24 mouse cellular contexts compared by ENCODE assay signal in genomic region chr6:94316886-94317285, GRCm38 (mm10). TPM values are rescaled to one million over a fixed set of nuclear protein-coding genes. Genes with fewer than 3 reads are reported as not detected.
DNase-seq lines count a peak whose midpoint lies in the region; ATAC-seq and TF ChIP-seq lines count a peak whose summit lies in the region.
"Had no signal": no experiment of that assay in that cellular context is flagged by ENCODE, and none has a peak within 500 bp of the region (broad histone marks: within the 10 kb centered on the region; RNA-seq: fewer than 3 reads in every experiment).

No protein-coding gene starts in this region.

- no peak overlapping the region for H3K4me2 ChIP-seq in liver, postnatal 0 days (ENCODE audit: low read depth, low read length)
- no peak overlapping the region for H3K4me2 ChIP-seq in kidney, postnatal 0 days (ENCODE audit: low read length)
- H3K4me2 ChIP-seq: embryonic facial prominence, embryonic 15.5 days; hindbrain, embryonic 15.5 days had no signal

- no peak for TF ChIP-seq CTCF in liver, adult 2 months (IDR thresholded peaks at IDR 0.05; ENCODE audit: low read depth, low read length)
- TF ChIP-seq CTCF in liver, postnatal 0 days (IDR thresholded peaks at IDR 0.05; ENCODE audit: low read depth) = no peak
- TF ChIP-seq CTCF in kidney, postnatal 0 days (IDR thresholded peaks at IDR 0.05; ENCODE audit: low read depth) = no peak

- no peak for ATAC-seq in liver, postnatal 0 days
- no peak; the same call in 1 of the 2 replicates for ATAC-seq in kidney, postnatal 0 days (replicated peaks; ENCODE audit: low FRiP score, low read depth)
- ATAC-seq: activated CD4-positive, CD25-positive, alpha-beta regulatory T cell, adult 4 months; forebrain, embryonic 14.5 days; Patski had no signal

- WGBS in liver, adult 2 months = 41% methylated on average over 3 of the region's 3 CpGs
- WGBS in liver, postnatal 0 days (ENCODE audit: insufficient replicate concordance) = 80% methylated on average over 3 of the region's 3 CpGs
- 44% methylated on average over 3 of the region's 3 CpGs for WGBS in kidney, postnatal 0 days

- H3K79me2 ChIP-seq in liver, adult 2 months (ENCODE audit: control insufficient read depth, insufficient read depth, low read length) = no peaks in the 10 kb centered on the region

- no peaks in the 10 kb centered on the region for H3K27me3 ChIP-seq in liver, adult 2 months (ENCODE audit: control insufficient read depth, insufficient read depth, low read length)
- H3K27me3 ChIP-seq in liver, postnatal 0 days (ENCODE audit: insufficient read depth, low read length) = no peaks in the 10 kb centered on the region
- no peaks in the 10 kb centered on the region for H3K27me3 ChIP-seq in kidney, postnatal 0 days (ENCODE audit: insufficient read depth, low read length)
- H3K27me3 ChIP-seq: embryonic facial prominence, embryonic 15.5 days; hindbrain, embryonic 15.5 days; Patski had no signal

- no peaks in the 10 kb centered on the region for H3K36me3 ChIP-seq in liver, adult 2 months (ENCODE audit: control insufficient read depth, insufficient read depth, low read length)
- H3K36me3 ChIP-seq in liver, postnatal 0 days (replicated peaks; ENCODE audit: insufficient read depth, low read length) = no peaks in the 10 kb centered on the region
- H3K36me3 ChIP-seq in kidney, postnatal 0 days (ENCODE audit: insufficient read depth, low read length) = no peaks in the 10 kb centered on the region
- H3K36me3 ChIP-seq: embryonic facial prominence, embryonic 15.5 days; forebrain, embryonic 10.5 days; heart, embryonic 10.5 days; hindbrain, embryonic 15.5 days had no signal

- no peak for TF ChIP-seq EP300 in liver, postnatal 0 days (IDR thresholded peaks at IDR 0.05; ENCODE audit: low read depth)

- peak; percentile 19 for DNase-seq in heart, postnatal 4 days
- no peak for DNase-seq in heart, postnatal 25 days (ENCODE audit: low spot score)
- DNase-seq in liver, adult 2 months (ENCODE audit: extremely low read depth, low read depth, low spot score) = peak; percentile 39
- DNase-seq in liver, postnatal 0 days = no peak
- DNase-seq in kidney, postnatal 0 days (ENCODE audit: low spot score) = peak; percentile 10
- DNase-seq in kidney, postnatal 36 days = peak; percentile 43 to 64
- no peak for DNase-seq in adrenal gland, postnatal 25 days
- no peak for DNase-seq in ovary, postnatal 10 days (ENCODE audit: low spot score)
- DNase-seq: adrenal gland, adult 2 months; adrenal gland, postnatal 36 days; B cell, adult 2 months; cerebellum, adult 2 months; cerebellum, postnatal 10 days; gastrocnemius, postnatal 36 days; heart, adult 11 months had no signal

- intact Hi-C loops in heart, postnatal 25 days (cut with DNase I) = no loop called here

- no peak overlapping the region for H3K27ac ChIP-seq in liver, adult 2 months (replicated peaks; ENCODE audit: insufficient read depth, low read depth, low read length)
- no peak overlapping the region for H3K27ac ChIP-seq in liver, postnatal 0 days (ENCODE audit: low read depth)
- no peak overlapping the region for H3K27ac ChIP-seq in kidney, postnatal 0 days
- H3K27ac ChIP-seq: embryonic facial prominence, embryonic 15.5 days; forebrain, embryonic 10.5 days; heart, embryonic 10.5 days; hindbrain, embryonic 15.5 days had no signal

- no peaks in the 10 kb centered on the region for H3K4me1 ChIP-seq in liver, adult 2 months (ENCODE audit: control insufficient read depth, insufficient read depth, low read length)
- no peaks in the 10 kb centered on the region for H3K4me1 ChIP-seq in liver, postnatal 0 days (ENCODE audit: insufficient read depth)
- no peaks in the 10 kb centered on the region for H3K4me1 ChIP-seq in kidney, postnatal 0 days (replicated peaks; ENCODE audit: insufficient read depth, low read length)
- H3K4me1 ChIP-seq: forebrain, embryonic 10.5 days; heart, embryonic 10.5 days; hindbrain, embryonic 15.5 days had no signal

- no peak overlapping the region for H3K4me3 ChIP-seq in liver, adult 2 months (ENCODE audit: insufficient read depth, low read depth, low read length)
- H3K4me3 ChIP-seq in liver, postnatal 0 days (ENCODE audit: low read depth, low read length) = no peak overlapping the region
- no peak overlapping the region for H3K4me3 ChIP-seq in kidney, postnatal 0 days (replicated peaks; ENCODE audit: low read depth, low read length)
- H3K4me3 ChIP-seq: embryonic facial prominence, embryonic 15.5 days; erythroblast, embryonic 14.5 days; forebrain, embryonic 10.5 days; heart, embryonic 10.5 days; hindbrain, embryonic 15.5 days had no signal

- TF ChIP-seq POLR2A in liver, adult 2 months (IDR thresholded peaks at IDR 0.05; ENCODE audit: extremely low read depth, insufficient read depth, low read length) = no peak

- H3K9me3 ChIP-seq in liver, postnatal 0 days (ENCODE audit: low read length) = no peaks in the 10 kb centered on the region
- no peaks in the 10 kb centered on the region for H3K9me3 ChIP-seq in kidney, postnatal 0 days (replicated peaks; ENCODE audit: low read length)
- H3K9me3 ChIP-seq: embryonic facial prominence, embryonic 15.5 days; forebrain, embryonic 10.5 days; heart, embryonic 10.5 days; hindbrain, embryonic 15.5 days had no signal

- H3K9ac ChIP-seq in liver, adult 2 months (ENCODE audit: low read depth, low read length) = no peak overlapping the region
- H3K9ac ChIP-seq in liver, postnatal 0 days (replicated peaks) = no peak overlapping the region
- no peak overlapping the region for H3K9ac ChIP-seq in kidney, postnatal 0 days (ENCODE audit: low read depth, low read length)
- H3K9ac ChIP-seq: embryonic facial prominence, embryonic 15.5 days; hindbrain, embryonic 15.5 days had no signal

RNA-seq across cellular contexts. Expression of gene Magi1, which starts 33.2 kb away (rescaled TPM):
- total RNA-seq in heart, postnatal 4 days (2021) = 10 to 100 TPM; 38.9 to 40.6 TPM
- total RNA-seq in heart, postnatal 25 days (2021) = 10 to 100 TPM; 15.9 to 18.1 TPM
- 17.4 and 17.7 TPM in 2 replicates for total RNA-seq in liver, adult 2 months (2014; rRNA removed)
- 4.4 and 4.9 TPM in 2 replicates for polyA plus RNA-seq in liver, adult 2 months (2012; rRNA removed)
- 1.2 and 1.9 TPM in 2 replicates for polyA plus RNA-seq in liver, postnatal 0 days (2015; fragmentation: Nextera tagmentation; extraction: Ambion mirVana)
- 6.2 TPM in 2 replicates for polyA plus RNA-seq in kidney, postnatal 0 days (2015; fragmentation: Nextera tagmentation; extraction: Ambion mirVana)
- 13.0 and 19.2 TPM in 2 replicates for total RNA-seq in adrenal gland, postnatal 25 days (2021)
- total RNA-seq: MEL had no signal

Comparison
In these comparisons a context has a peak if more than half of its experiments do, and no peak if none do; other contexts are left out.
1. DNase-seq: peak in heart, postnatal 4 days (single experiment), liver, adult 2 months (single experiment), kidney, postnatal 0 days (single experiment) and kidney, postnatal 36 days (2 of 2); none in heart, postnatal 25 days (single experiment), liver, postnatal 0 days (single experiment), adrenal gland, postnatal 25 days (single experiment) and ovary, postnatal 10 days (single experiment).